Mouse (Mus musculus): Measurements from ENCODE around the gene Zmiz1. TPM values are rescaled to one million over a fixed set of nuclear protein-coding genes. Genes with fewer than 3 reads are reported as not detected.

Gene Zmiz1
- total RNA-seq, 2 experiments from 2014 or later, result 89.1 to 116 TPM

- no peak for DNase-seq (ENCODE audit: low spot score in 2 of 2)
Observed at GRCm38 (mm10) chr14:25633539-25634300, 174.7 kb downstream of the Zmiz1 start.

- DNase-seq (ENCODE audit: low spot score in 2 of 2), result peak in 1 of 2 experiments; percentile 37
Observed at GRCm38 (mm10) chr14:25634328-25634727, 175.3 kb downstream of the Zmiz1 start.

GRCm38 (mm10) chr14:25635746-25636145, 176.8 kb downstream of the Zmiz1 start:
- no peak for DNase-seq (ENCODE audit: low spot score in 2 of 2)

GRCm38 (mm10) chr14:25636297-25636696, 177.3 kb downstream of the Zmiz1 start:
- no peak for DNase-seq (ENCODE audit: low spot score in 2 of 2)

- DNase-seq (ENCODE audit: low spot score in 2 of 2), result no peak
Observed at GRCm38 (mm10) chr14:25639120-25639758, 180.3 kb downstream of the Zmiz1 start.

- no peak for DNase-seq (ENCODE audit: low spot score in 2 of 2)
Observed at GRCm38 (mm10) chr14:25639979-25640378, 181.0 kb downstream of the Zmiz1 start.

- peak; percentile 45 for DNase-seq (ENCODE audit: low spot score in 2 of 2)
Observed at GRCm38 (mm10) chr14:25640421-25641056, 181.6 kb downstream of the Zmiz1 start.

- DNase-seq (ENCODE audit: low spot score in 2 of 2), result no peak
Observed at GRCm38 (mm10) chr14:25641067-25641466, 182.1 kb downstream of the Zmiz1 start.

GRCm38 (mm10) chr14:25645717-25646116, 186.7 kb downstream of the Zmiz1 start:
- no peak for DNase-seq (ENCODE audit: low spot score in 2 of 2)

- DNase-seq (ENCODE audit: low spot score in 2 of 2), result peak; percentile 50 to 51
Observed at GRCm38 (mm10) chr14:25646161-25646621, 187.2 kb downstream of the Zmiz1 start.

GRCm38 (mm10) chr14:25651131-25651530, 192.1 kb downstream of the Zmiz1 start:
- no peak for DNase-seq (ENCODE audit: low spot score in 2 of 2)

GRCm38 (mm10) chr14:25651905-25652304, 192.9 kb downstream of the Zmiz1 start:
- DNase-seq (ENCODE audit: low spot score in 2 of 2), result no peak

- DNase-seq (ENCODE audit: low spot score in 2 of 2), result no peak
Observed at GRCm38 (mm10) chr14:25654401-25655197, 195.6 kb downstream of the Zmiz1 start.

- no peak for DNase-seq (ENCODE audit: low spot score in 2 of 2)
Observed at GRCm38 (mm10) chr14:25660661-25661060, 201.7 kb downstream of the Zmiz1 start.

- DNase-seq (ENCODE audit: low spot score in 2 of 2), result no peak
Observed at GRCm38 (mm10) chr14:25661185-25661920, 202.4 kb downstream of the Zmiz1 start.

GRCm38 (mm10) chr14:25663649-25664309, 204.8 kb downstream of the Zmiz1 start:
- no peak for DNase-seq (ENCODE audit: low spot score in 2 of 2)

GRCm38 (mm10) chr14:25664310-25664695, 205.3 kb downstream of the Zmiz1 start:
- no peak for DNase-seq (ENCODE audit: low spot score in 2 of 2)

GRCm38 (mm10) chr14:25665314-25665970, 206.5 kb downstream of the Zmiz1 start:
- no peak for DNase-seq (ENCODE audit: low spot score in 2 of 2)

- DNase-seq (ENCODE audit: low spot score in 2 of 2), result no peak
Observed at GRCm38 (mm10) chr14:25666668-25667376, 207.8 kb downstream of the Zmiz1 start.
